Mouse (Mus musculus): ENCODE measurements at regions not wholly inside any gene's neighbourhood (a gene's known extent, or its start where the extent isn't known, plus 50 kb on each side); places are given as distances from the start of the nearest gene placed in this dataset.

GRCm38 (mm10) chr3:147838816-147839215 lies 986.6 kb downstream of the Ttll7 start:
- TF ChIP-seq CTCF (IDR thresholded peaks at IDR 0.05; ENCODE audit: low read depth, low read length) (no peak), POLR2A (IDR thresholded peaks at IDR 0.05; ENCODE audit: borderline replicate concordance, low read depth, low read length) (no peak)
